Mouse (Mus musculus) ovary, postnatal 14 days (tissue): ENCODE measurements around the gene A330070K13Rik.
A peak's percentile ranks its signal among the peaks of the same experiment; 100 is the strongest.

Experiments
- DNase-seq: peaks from one replicate; pipeline ENCODE4 v3.0.0; 2022; ENCODE audit warnings: low spot score

A330070K13Rik gene

GRCm38 (mm10) chr5:130384222-130384912 lies at the start of gene A330070K13Rik:
TSS of gene A330070K13Rik (minus strand) at chr5:130384631.
- no peak for DNase-seq

- no peak for DNase-seq
Measured at GRCm38 (mm10) chr5:130411516-130411915, 27.1 kb upstream of the A330070K13Rik start.

- no peak for DNase-seq
Measured at GRCm38 (mm10) chr5:130409706-130410105, 25.3 kb upstream of the A330070K13Rik start.

GRCm38 (mm10) chr5:130405201-130405600 lies 20.8 kb upstream of the A330070K13Rik start:
- peak; percentile 42 for DNase-seq

GRCm38 (mm10) chr5:130400136-130400917 lies 15.9 kb upstream of the A330070K13Rik start:
- DNase-seq = no peak

- DNase-seq = no peak
Measured at GRCm38 (mm10) chr5:130395142-130395541, 10.7 kb upstream of the A330070K13Rik start.

- DNase-seq = no peak
Measured at GRCm38 (mm10) chr5:130394386-130394785, 10.0 kb upstream of the A330070K13Rik start.

- DNase-seq = no peak
Measured at GRCm38 (mm10) chr5:130393618-130394355, 9.4 kb upstream of the A330070K13Rik start.

- no peak for DNase-seq
Measured at GRCm38 (mm10) chr5:130386418-130386817, 2.0 kb upstream of the A330070K13Rik start.

GRCm38 (mm10) chr5:130375411-130375810 lies 9.0 kb downstream of the A330070K13Rik start:
- no peak for DNase-seq

- DNase-seq = no peak
Measured at GRCm38 (mm10) chr5:130369237-130369636, 15.2 kb downstream of the A330070K13Rik start, which contains the start of gene Caln1. TSS of gene Caln1 (plus strand) at chr5:130369455.

- DNase-seq = no peak
Measured at GRCm38 (mm10) chr5:130368236-130368635, 16.2 kb downstream of the A330070K13Rik start.

- DNase-seq = peak; percentile 19
Measured at GRCm38 (mm10) chr5:130363773-130364172, 20.7 kb downstream of the A330070K13Rik start.

GRCm38 (mm10) chr5:130363111-130363510 lies 21.3 kb downstream of the A330070K13Rik start:
- DNase-seq = no peak

- DNase-seq = no peak
Measured at GRCm38 (mm10) chr5:130355223-130355622, 29.2 kb downstream of the A330070K13Rik start.

- DNase-seq = no peak
Measured at GRCm38 (mm10) chr5:130345871-130346270, 38.6 kb downstream of the A330070K13Rik start.

- DNase-seq = no peak
Measured at GRCm38 (mm10) chr5:130344999-130345398, 39.4 kb downstream of the A330070K13Rik start.

- no peak for DNase-seq
Measured at GRCm38 (mm10) chr5:130340656-130341055, 43.8 kb downstream of the A330070K13Rik start.

GRCm38 (mm10) chr5:130335462-130335861 lies 49.0 kb downstream of the A330070K13Rik start:
- no peak for DNase-seq

- DNase-seq = no peak
Measured at GRCm38 (mm10) chr5:130333971-130334370, 50.5 kb downstream of the A330070K13Rik start.

- DNase-seq = no peak
Measured at GRCm38 (mm10) chr5:130333566-130333965, 50.9 kb downstream of the A330070K13Rik start.

- DNase-seq = no peak
Measured at GRCm38 (mm10) chr5:130331206-130331605, 53.2 kb downstream of the A330070K13Rik start.
